Mouse (Mus musculus): ENCODE data around the gene Kcnk5. TPM values are rescaled to one million over a fixed set of nuclear protein-coding genes. Genes with fewer than 3 reads are reported as not detected.

Kcnk5 gene
- total and polyA plus RNA-seq, 3 experiments = 9.3 to 10.9 TPM; not detected in 1

- no peak for DNase-seq (ENCODE audit: low read depth, low spot score)
- no peak overlapping the region for H3K9ac ChIP-seq (ENCODE audit: control insufficient read depth, low read depth, low read length, poor library complexity, severe bottlenecking)
- H3K27ac ChIP-seq (ENCODE audit: control insufficient read depth, low read depth, low read length) = no peak overlapping the region
- no peaks in the 10 kb centered on the region for H3K79me2 ChIP-seq (ENCODE audit: control insufficient read depth, insufficient read depth, low read length, poor library complexity)
- TF ChIP-seq HCFC1 (IDR thresholded peaks at IDR 0.05; ENCODE audit: low read depth, low read length) = no peak
- no peak for TF ChIP-seq MAZ (IDR thresholded peaks at IDR 0.05; ENCODE audit: low read depth, low read length)
- no peak for TF ChIP-seq E2F4 (IDR thresholded peaks at IDR 0.05; ENCODE audit: borderline replicate concordance, low read depth, low read length)
- no peak for TF ChIP-seq CTCF (IDR thresholded peaks at IDR 0.05 in 2 of 3, conservative IDR thresholded peaks at IDR 0.05 in 1 of 3; ENCODE audit: control insufficient read depth in 1 of 3, insufficient read depth in 1 of 3, low read depth in 2 of 3, low read length in 3 of 3, poor library complexity in 1 of 3, severe bottlenecking in 1 of 3)
- TF ChIP-seq JUND (IDR thresholded peaks at IDR 0.05; ENCODE audit: low read depth, low read length) = no peak
- no peak for TF ChIP-seq POLR2AphosphoS5 (IDR thresholded peaks at IDR 0.05; ENCODE audit: borderline replicate concordance, low read depth, low read length)
- no peak for TF ChIP-seq ZMIZ1 (IDR thresholded peaks at IDR 0.05; ENCODE audit: low read depth, low read length)
- TF ChIP-seq UBTF (IDR thresholded peaks at IDR 0.05; ENCODE audit: borderline replicate concordance, insufficient read depth, low read depth, low read length) = no peak
- no peak for TF ChIP-seq ELF1 (IDR thresholded peaks at IDR 0.05; ENCODE audit: low read depth, low read length)
- TF ChIP-seq USF2 (IDR thresholded peaks at IDR 0.05; ENCODE audit: borderline replicate concordance in 1 of 2, insufficient read depth in 1 of 2, low read depth in 1 of 2, low read length in 2 of 2) = no peak
- TF ChIP-seq MYB (IDR thresholded peaks at IDR 0.05; ENCODE audit: low read depth, low read length) = no peak
- no peak for TF ChIP-seq MXI1 (IDR thresholded peaks at IDR 0.05; ENCODE audit: low read depth, low read length)
- no peak for TF ChIP-seq POLR2AphosphoS2 (IDR thresholded peaks at IDR 0.05; ENCODE audit: low read length)
- no peak for TF ChIP-seq CHD1 (IDR thresholded peaks at IDR 0.05; ENCODE audit: low read depth, low read length)
- no peak for TF ChIP-seq TCF12 (IDR thresholded peaks at IDR 0.05; ENCODE audit: low read depth, low read length)
- no peak for TF ChIP-seq ZKSCAN1 (IDR thresholded peaks at IDR 0.05; ENCODE audit: low read depth, low read length)
- no peak for TF ChIP-seq POLR2A (IDR thresholded peaks at IDR 0.05; ENCODE audit: control insufficient read depth in 1 of 2, insufficient read depth in 1 of 2, low read depth in 1 of 2, low read length in 2 of 2, poor library complexity in 1 of 2)
- no peak for TF ChIP-seq KAT2A (conservative IDR thresholded peaks at IDR 0.05; ENCODE audit: low read depth, low read length)
- H3K9me3 ChIP-seq (replicated peaks; ENCODE audit: insufficient read depth, low read length) = no peaks in the 10 kb centered on the region
- H3K4me1 ChIP-seq (ENCODE audit: control insufficient read depth in 1 of 2, insufficient read depth in 2 of 2, low read length in 2 of 2) = peaks cover 0 to under 1% of the 10 kb centered on the region in 2 experiments; a peak in 1 of 4 replicates
- no peak overlapping the region for H3K4me3 ChIP-seq (ENCODE audit: control insufficient read depth in 1 of 2, insufficient read depth in 1 of 2, low read depth in 2 of 2, low read length in 2 of 2)
- no peaks in the 10 kb centered on the region for H3K36me3 ChIP-seq (ENCODE audit: control insufficient read depth in 1 of 2, insufficient read depth in 2 of 2, low read length in 2 of 2)
- peaks cover 0 to 5% of the 10 kb centered on the region in 2 experiments; a peak in 3 of 4 replicates for H3K27me3 ChIP-seq (ENCODE audit: control insufficient read depth in 1 of 2, insufficient read depth in 2 of 2, low read length in 2 of 2)
These were observed 46.7 kb upstream of the Kcnk5 start for GRCm38 (mm10) chr14:20228336-20228735.

DNA sequence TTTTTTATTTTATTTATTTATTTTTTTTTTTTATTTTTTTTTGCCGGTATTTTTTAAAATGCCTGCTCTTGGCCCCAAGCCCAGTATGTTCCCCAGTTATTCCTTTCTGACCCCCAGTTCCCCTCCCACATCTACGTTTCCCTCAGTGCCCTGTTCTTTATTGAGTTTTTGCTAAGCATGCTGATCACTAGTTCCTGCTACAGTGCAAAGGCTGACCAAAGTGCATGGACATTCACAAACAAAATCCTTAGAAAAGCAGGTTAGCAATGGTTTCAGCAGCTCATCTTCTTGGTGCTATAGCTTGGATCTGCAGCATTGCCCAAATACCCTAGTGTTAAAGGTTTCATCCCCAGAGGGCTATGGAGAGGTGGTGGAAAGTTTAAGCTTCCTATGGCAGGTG is 45.4 kb upstream of the Kcnk5 start:
- H3K4me3 ChIP-seq (ENCODE audit: control insufficient read depth in 1 of 2, insufficient read depth in 1 of 2, low read depth in 2 of 2, low read length in 2 of 2) = no peak overlapping the region
- peaks cover 0 to 5% of the 10 kb centered on the region in 2 experiments; a peak in 3 of 4 replicates for H3K27me3 ChIP-seq (ENCODE audit: control insufficient read depth in 1 of 2, insufficient read depth in 2 of 2, low read length in 2 of 2)
- H3K9me3 ChIP-seq (replicated peaks; ENCODE audit: insufficient read depth, low read length) = no peaks in the 10 kb centered on the region
- no peak overlapping the region for H3K9ac ChIP-seq (ENCODE audit: control insufficient read depth, low read depth, low read length, poor library complexity, severe bottlenecking)
- no peaks in the 10 kb centered on the region for H3K36me3 ChIP-seq (ENCODE audit: control insufficient read depth in 1 of 2, insufficient read depth in 2 of 2, low read length in 2 of 2)
- no peak for DNase-seq (ENCODE audit: low read depth, low spot score)
- H3K4me1 ChIP-seq (ENCODE audit: control insufficient read depth in 1 of 2, insufficient read depth in 2 of 2, low read length in 2 of 2) = peaks cover 0 to 3% of the 10 kb centered on the region in 2 experiments; a peak in 1 of 4 replicates
- H3K27ac ChIP-seq (ENCODE audit: control insufficient read depth, low read depth, low read length) = no peak overlapping the region
- H3K79me2 ChIP-seq (ENCODE audit: control insufficient read depth, insufficient read depth, low read length, poor library complexity) = no peaks in the 10 kb centered on the region
- no peak for TF ChIP-seq SIN3A (IDR thresholded peaks at IDR 0.05; ENCODE audit: low read length)
- TF ChIP-seq ZC3H11A (IDR thresholded peaks at IDR 0.05; ENCODE audit: low read depth, low read length) = no peak

Data from MEL (cell line).